Mouse (Mus musculus): Measurements from ENCODE around the gene Sbds.
"Not testable (repeated sequence)": the region's sequence is repeated elsewhere in the genome, so short reads cannot be mapped to it uniquely, and the experiment has no call there.

Gene Sbds

DNA sequence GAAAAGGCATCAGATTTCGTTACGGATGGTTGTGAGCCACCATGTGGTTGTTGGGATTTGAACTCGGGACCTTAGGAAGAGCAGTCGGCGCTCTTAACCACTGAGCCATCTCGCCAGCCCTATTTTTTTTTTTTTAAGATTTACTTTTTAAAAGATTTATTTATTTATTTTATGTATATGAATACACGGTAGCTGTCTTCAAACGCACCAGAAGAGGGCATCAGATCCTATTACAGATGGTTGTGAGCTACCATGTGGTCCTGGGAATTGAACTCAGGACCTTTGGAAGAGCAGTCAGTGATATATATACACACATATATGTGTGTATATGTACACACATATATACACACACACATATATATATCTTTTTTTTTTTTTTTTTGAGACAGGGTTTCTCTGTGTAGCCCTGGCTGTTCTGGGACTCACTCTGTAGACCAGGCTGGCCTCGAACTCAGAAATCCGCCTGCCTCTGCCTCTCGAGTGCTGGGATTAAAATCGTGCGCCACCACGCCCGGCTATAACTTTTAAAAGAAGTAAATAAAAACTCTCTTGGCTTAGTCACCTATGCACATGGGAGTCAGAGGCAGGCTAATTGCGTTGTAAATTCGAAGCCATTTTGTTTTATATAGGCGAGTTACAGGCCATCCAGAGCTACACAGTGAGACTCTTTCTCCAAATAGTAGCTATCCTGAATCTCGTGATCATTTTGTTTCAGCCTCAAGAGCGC, 632 bp upstream of the Sbds start:
- DNase-seq: not testable (repeated sequence)

DNA sequence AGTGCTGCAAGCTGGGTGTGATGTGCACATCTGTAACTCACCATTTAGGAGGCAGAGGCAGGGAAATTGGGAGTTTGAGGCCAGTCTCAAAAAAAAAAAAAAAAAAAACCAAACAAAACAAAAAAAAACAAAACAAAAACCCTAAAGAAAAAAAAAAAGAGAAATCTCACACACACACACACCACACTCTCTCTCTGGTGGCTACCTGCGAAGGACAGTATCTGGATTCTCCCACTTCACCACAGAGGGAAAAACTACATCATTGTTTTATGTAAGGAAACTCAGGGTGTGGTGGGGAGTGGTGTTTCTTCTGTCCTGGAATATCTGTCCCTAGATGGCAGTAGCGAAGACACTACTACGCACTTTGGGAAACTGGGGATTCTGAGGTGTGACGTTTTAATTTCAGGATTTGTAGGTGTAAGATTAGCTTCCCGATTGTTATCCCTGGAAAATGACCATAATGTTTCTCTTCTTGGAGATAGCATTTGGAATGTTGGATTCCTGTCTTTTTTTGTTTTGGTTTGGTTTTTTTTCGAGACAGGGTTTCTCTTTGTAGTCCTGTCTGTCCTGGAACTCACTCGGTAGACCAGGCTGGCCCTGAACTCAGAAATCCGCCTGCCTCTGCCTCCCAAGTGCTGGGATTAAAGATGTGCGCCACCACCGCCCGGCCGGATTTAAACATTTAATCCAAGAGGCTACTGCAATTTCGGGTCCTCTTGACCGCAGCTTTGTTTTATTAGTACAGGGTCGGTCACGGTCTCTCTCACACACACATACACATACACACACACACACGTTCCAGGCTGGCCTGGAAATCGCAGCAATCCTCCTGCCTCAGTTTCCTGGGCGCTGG, 940 bp downstream of the Sbds start:
- DNase-seq: peak; percentile 93

DNA sequence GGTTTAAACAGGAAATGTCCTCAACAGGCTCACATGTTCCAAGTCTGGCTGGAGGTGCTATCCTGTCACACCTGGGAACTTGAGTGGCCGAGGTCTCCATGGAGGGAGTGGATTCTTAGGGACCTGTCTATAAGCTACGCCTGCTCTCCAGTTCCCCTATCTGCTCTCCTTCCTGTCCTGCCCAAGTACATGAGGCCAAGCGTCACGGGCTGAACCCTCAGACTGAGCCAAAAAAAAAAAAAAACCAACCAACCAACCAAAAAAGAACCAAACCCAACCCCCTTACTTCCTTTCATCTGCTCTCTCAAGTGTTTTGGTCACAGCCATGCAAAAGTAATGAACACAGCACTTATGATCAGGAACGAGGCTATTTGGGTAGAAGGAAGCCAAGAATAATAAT, 7.5 kb downstream of the Sbds start:
- no peak for DNase-seq

DNA sequence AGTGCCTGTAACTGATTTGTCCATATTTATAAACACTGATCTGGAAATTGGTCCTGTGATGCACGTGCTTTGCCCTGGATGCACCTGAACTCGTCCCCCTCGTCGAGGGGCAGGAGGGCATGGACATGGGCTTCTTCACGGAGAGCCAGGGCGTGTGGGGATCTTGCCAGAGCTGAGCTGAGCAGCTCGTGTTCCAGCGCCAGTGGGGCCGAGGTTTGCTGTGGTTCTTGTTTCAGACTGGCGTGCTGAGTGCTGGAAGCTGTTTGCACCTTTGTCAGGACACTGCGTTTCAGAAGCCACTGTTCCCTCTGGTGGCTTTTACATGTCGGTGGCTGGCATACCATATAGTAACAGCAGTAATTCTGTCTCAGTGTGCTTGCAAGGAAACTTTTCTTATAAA, 13.9 kb downstream of the Sbds start:
- DNase-seq: no peak

DNA sequence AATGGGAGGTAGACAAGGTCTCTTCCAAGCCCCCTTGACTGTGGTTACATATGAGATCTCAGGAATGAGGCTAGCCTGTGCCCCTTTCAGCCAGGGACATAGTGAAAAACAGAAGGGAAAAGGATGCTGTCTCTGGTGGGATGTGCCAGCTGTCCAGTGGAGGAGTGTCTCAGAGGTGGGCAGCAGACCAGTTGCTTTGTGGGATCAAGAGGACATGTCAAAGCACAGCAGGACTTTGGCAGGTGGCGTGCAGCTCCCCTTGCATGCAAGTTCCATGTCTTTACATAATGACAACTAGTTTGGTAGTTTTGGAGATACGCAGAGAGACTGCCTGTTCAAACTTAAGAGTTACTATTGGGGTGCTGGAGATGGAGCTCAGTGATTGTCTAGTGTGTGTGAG, 15.5 kb downstream of the Sbds start:
- DNase-seq: no peak

DNA sequence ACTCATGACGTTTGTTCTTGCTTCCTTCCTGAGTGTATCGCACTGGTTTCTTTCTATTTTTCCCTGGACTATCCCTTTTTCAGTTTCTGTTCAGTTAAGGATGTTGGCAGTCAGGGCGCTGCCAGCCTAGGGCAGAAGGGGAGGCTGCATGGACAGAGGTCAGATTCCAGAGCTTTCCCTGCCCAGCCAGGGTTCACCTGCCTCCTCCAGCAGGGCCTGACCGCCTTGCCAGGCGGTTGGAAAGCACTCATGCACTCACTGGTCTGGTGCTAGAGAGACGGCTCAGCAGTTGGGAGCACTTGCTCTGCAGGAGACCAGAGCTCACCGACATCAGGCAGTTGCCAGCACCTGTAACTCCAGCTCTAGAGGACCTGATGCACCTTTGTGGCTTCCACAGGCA, 16.1 kb downstream of the Sbds start:
- no peak for DNase-seq

DNA sequence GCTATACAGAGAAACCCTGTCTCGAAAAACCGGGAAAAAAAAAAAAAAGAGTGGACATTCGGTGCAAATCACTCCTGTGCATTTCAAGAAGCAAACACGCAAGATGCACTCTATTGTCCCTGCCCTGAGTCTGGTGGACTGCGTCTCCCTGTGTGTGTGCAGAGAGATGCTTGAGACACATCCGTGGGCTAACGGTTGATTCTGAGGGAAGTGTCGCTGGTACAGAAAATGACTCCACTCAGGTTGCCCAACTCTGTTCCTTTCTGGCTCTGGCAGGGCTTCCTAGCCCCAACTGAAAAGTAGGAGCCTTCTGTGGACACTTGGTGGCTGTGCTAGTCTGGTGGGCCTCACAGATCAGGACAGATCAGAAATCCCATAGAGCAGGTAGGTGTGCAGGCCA, 19.0 kb downstream of the Sbds start:
- DNase-seq: no peak

DNA sequence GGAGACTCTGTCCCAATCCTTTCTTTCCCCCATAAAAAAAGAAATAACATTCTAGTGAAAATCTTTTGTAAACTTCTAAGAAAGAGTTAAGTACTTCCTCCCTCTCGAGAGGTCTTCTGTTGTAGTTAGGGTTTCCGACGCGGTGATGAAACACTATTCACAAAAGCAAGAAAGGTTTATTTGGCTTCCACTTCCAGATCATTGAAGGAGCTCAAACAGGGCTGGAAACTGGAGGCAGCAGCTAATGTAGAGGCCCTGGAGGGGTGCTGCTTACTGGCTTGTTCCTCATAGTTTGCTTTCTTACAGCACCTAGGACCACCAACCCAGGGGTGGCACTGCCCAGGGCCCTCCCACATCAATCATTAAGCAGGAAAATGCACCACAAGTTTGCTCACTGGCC, 27.2 kb downstream of the Sbds start:
- DNase-seq: no peak

DNA sequence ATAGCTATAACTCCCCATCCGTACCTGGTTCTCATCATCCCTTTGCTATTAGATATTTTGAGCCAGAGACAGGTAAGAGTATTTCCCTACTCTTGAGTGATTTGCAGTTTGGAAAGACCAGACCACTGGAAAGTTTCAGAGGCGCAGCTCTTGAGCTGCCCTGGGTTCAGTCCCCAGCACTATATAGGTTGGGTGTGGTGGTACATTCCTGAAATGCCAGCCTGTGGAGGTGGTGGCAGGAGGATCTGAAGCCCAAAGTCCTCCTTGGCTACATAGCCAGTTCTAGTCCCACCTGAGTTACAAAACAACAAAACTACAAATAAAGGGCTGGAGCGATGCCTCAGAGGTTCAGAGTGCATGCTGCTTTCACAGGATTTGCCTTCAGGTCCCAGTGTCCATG, 28.5 kb downstream of the Sbds start:
- no peak for DNase-seq

DNA sequence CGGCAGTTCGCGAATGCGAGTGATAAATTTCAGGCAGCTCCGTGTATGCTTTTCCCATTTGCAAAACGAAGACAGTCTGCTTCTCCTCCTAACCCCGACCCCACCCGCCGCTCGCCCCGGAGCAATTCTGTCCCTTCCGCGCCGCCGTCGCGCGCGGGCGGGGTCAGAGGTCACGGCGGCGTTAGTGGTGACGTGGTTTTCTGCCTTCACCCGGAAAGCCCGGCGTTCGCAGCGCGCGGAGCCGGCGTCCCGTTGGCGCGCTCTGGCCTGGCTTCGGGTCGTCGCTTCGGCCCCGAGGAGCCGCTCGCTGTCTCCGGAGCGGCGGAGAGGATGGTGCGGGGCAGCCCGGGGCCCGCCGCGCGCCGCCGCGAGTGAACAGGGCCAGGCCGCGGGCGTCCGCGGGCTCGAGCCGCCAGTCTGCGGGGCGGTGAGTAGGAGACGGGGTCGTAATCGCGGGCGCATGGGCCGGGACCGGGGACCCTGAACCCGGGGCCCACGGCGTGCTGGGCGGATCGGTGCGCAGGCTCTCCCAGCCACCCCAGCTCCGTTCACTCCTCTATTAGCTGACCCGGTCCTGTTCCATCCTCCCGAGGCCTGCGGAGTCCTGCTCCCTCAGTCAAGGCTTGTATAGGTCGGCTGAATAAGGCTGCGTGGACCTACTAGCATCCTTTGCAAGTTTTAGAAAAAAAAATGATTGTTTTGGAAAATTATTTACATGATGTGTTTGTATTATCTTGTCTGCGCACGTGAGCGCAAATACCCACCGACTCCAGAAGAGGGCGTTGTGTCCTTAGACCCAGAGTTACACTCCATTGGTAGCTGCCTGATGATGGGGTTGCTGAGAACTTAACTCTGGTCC, 33.0 kb downstream of the Sbds start:
- peak; percentile 99 for DNase-seq

DNA sequence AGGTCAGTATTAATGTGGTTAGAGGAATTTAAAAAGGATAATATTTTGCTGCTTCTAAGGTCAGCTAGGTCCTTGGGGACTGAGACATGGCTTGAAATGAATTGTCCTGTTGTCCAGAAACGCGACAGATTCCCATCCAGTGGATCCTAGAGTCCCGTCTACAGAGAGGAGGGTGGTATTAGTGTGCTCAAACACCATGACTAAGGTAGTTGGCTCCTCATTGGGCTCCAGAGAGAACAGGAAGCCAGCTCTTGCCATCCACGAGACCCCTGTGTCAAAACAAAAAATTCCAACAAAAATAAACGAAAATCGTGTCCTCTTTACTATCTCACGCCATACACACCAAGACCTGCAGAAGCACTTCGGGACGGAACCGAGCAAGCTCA, 33.6 kb downstream of the Sbds start:
- DNase-seq: no peak

DNA sequence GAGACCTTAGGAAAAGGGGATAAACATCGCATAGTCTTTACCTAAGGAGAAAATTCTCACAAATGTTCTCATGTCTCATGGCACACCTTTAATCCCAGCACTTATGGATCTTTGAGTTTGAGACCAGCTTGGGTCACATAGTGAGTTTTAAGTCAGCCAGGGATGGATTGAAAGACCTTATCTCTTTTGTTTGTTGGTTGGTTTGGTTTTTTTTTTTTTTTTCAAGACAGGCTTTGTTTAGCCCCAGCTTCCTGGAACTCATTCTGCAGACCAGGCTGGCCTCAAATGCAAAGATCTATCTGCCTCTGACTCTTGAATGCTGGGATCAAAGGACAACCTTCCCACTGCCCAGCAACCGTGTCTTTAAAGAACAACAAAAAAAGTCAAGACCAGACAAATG, 34.0 kb downstream of the Sbds start:
- no peak for DNase-seq

DNA sequence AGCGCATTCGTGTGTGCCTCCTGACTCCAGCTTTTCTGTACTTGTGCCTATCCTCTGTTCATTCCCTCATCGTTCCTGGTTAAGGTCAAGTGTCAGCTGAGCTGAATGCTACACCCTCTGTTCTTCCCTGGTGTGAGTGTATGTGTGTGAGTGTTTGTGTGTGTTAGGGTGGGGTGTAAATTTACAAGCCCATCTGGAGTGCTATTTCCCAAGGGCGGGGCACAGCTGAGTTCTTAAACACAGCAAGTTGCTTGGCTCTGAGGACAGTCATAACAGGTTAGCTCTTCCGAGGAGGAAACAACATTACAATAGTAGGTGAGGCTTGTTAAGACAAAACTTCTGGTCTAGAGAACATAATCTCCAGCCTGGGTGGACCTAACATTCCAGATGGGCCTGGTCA, 37.0 kb downstream of the Sbds start:
- no peak for DNase-seq

DNA sequence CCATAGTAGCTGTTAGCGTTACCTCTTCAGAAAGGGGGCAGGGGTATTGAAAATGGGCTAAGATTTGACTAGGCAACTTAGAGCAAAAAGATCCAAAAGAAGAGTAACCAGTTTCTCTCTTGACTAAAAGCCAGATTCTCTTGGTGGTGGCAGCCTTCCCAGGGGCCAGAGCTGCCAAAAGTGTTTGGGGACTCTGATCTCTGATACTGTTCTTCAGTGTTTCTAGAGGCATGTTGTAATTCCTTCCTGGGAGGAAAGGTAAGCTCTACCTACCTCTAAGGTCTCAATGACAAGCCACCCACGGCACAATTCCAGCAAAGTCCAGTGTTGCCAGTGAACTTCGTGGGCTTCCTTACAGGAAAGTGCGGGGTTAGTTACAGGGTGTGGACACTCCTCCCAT, 37.9 kb downstream of the Sbds start:
- DNase-seq: no peak

DNA sequence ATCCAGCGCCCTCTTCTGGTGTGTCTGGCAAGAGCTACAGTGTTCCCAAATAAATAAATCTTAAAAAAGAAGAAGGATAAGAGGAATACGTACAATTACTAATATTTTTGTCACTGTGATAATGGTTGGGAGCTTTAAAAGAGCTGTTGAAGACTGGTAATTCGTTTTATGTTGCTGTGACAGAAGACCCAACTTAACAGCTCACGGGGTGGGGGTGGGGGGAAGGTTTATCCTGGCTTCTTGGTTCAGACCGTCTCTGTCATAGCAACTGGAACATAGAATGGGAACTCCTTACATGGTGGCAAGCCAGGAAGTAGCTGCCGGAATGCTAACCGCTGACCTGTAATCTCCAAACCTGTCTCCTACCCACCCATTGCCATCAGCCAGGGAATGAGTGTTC, 38.5 kb downstream of the Sbds start, which contains the start of gene Tmem248:
Gene Tmem248 (plus strand): TSS at position 301 of the 400 bp plus-strand sequence.
- no peak for DNase-seq

DNA sequence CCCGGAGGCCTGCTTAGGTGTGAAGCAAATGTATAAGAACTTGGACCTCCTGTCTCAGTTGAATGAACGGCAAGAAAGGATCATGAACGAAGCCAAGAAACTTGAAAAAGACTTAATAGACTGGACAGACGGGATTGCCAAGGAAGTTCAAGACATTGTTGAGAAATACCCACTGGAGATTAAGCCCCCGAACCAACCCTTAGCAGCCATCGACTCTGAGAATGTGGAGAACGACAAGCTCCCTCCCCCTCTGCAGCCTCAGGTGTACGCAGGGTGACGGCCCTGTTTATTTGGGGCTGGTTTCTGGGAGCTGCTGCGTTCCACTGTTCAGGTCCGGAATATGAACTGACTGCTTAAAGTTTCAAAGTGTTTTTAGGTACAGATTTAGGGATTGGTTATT, 42.4 kb downstream of the Sbds start:
- no peak for DNase-seq

DNA sequence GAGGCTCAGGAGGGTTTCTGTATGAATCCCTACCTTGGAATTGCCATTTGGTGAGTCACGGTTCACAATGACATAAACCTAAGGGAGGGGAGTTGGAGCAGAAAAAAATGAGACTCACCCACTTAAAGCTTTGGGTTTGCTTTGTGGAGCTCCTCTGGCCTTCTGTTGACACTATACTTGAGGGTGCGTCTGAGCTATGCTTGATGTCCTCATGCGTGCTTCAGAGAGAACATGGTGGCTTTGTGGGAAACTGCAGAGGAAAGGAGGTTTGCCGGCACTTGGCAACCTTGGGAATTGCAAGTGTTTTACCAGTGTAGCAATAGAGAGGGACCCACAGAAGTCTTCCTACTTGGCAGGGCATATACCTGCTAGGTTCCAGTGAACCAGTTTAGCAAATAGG, 48.0 kb downstream of the Sbds start:
- DNase-seq: no peak

DNA sequence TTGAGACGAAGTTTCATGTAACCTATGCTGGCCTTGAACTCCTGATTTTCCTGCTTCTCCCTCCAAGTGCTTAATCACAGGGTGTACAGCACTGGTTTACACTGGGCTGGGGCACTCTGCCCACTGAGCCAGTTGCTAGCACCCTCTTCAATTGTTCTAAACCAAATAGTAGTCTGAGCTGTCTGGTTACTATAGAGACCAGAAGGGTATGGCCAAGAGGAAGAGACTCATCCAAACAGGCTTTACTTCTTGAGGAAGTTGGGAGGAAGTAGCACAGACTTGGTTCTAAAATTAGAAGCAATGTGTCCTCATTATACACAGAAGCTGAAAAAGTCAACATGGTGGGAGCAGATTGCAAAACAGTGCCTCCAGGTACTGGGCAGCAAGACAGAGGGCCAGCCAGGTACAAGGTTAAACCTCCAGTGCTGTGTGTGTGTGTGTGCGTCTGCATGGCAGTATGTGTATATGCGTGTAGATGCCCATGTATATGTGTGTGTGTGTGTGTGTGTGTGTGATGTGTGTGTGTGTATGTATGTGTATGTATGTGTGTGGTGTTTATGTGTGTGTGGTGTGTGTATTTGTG, 49.8 kb downstream of the Sbds start:
- DNase-seq: no peak

DNA sequence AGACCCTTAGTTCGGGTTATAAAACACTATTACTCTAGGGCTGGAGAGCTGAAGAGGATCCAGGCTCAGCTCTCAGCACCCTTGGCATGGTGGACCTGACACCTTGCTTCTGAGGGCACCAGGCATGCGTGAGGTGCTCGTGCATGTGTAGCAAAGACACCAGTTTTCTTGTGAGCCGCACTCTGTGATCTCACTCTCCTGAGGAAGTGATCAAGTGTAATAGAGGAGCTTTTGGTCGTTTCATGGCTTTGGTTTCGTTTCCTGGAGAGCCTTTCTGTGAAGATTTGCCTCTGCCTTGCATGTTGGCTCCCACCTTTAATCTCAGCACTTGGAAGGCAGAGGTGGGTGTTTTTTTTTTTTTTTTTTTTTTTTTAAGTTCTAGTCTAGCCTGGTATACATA, 50.8 kb downstream of the Sbds start:
- DNase-seq: no peak

DNA sequence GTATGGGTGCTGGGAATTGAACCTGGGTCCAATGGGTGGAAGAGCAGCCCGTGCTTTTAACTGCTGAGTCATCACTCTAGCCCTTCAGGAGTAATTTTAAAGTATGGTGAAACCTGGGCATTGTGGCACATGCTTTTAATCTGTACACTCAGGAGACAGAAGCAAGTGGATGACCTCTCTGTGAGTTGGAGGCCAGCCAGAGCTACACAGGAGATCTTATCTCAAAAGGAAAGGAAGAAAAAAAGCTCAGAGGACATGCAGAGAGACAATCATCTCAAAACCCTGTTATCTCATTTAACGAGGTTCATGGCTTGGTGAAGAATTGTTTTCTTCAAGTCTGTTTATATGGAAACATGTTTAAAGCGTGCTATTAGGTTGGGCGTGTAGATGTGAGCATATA, 51.4 kb downstream of the Sbds start:
- no peak for DNase-seq

DNA sequence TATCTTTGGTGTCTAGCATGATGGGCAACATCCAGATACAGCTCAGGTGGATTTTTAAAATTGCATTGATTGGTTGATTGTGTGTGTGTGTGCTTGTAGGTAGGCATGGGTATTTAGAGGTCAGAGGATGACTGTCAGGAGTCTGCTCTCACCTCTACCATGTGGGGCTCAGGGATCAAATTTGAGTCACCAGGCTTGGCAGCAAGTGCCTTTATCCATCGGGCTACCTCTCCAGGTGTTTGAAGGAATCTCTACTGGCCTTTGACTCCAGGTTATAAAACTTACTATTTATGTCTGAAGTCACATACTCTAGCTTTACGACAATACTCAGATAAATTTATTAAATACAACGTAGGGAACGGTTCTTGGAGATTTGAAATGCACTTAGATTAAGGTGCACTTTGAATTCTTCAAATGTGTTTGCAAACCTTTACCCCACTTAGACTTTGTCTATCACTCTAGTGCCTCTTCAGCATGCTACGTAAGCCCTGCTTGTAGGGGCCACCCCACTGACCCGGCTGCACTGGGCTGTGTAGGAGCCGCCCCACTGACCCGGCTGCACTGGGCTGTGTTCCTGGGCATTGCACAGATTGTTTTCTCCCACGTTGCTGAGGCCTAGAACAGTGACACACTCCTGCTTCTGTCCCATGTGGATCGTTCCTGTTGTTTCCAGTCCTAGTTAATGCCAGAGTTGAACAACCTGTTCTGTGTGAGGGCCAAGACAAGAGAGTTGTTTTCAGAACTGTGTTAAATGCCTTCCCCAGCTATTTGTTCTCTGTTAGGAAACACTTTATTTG, 54.9 kb downstream of the Sbds start:
- no peak for DNase-seq

DNA sequence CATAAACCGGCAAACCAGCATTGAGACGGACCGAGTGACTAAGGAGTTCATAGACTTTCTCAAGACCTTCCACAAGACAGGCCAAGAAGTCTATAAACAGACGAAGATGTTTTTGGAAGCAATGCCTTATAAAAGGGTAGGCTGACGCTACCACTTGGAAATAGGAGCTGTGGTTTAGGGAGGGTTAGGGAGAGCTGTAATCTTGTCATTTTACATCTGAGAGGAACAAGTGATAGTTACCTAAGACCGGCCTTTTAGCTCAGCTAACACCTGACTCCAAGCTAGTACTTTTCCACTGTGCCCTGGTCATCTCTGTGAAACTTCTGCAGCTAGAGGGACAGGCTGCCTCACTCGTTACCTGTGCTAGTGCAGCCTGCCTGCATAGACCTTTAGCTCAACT, 57.3 kb downstream of the Sbds start:
- DNase-seq: no peak
